Mouse (Mus musculus) natural killer cell, adult 2 months (primary cell): ENCODE results near the gene Sphk1.

Experiments
- DNase-seq, 2 experiments: peaks; one replicate each; pipeline ENCODE4 v3.0.0; 2022; ENCODE audit warnings: low spot score in 2 of 2

The Sphk1 gene

DNA sequence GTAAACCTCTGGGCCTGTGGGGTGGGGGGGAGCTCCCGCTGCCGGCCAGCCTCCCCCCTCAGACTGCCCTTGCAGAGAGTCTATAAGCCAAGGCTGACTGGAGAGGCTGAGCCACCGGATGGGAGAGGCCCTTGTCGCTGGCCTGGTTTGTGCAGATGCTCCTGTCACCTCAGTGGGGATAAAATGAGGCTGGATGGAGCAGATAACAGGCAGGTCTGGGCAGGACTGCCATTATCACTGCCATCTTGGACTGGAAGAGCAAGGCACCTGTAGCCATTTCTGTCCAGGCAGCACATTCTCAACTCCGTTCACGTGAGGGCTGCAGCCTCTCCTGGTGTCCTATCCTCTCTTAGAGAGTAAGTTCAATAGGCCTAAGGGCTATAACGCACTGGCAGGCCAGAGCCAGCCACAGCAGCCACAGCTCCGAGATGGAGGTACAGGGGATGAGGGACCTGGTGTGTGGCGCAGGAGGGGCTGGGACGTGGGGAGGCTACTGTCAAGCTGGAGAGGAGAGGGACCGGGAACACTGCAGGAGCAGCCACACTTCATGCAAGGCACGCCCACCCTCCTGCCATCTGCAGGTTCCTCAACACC, 7.5 kb downstream of the Sphk1 start:
- DNase-seq, result no peak

DNA sequence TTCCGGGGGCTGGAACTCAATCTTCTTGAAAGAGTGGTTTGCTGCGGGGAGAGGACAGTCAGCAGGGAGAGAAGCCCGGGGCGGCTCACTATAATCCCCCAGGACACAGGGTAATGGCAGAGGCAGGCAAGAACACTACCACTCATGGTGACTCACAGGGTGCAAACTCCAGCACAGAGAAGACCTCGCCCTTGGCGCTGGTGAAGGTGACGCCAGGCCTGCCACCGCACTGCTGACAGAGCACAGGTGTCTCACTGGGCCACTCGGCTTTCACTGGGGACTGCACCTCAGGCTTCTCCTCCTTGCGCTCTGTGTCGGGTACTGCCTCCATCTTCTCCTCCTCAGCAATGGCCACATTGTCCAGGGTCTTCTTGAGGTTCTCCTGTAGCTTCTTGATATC, 10.5 kb downstream of the Sphk1 start:
- DNase-seq, result no peak

DNA sequence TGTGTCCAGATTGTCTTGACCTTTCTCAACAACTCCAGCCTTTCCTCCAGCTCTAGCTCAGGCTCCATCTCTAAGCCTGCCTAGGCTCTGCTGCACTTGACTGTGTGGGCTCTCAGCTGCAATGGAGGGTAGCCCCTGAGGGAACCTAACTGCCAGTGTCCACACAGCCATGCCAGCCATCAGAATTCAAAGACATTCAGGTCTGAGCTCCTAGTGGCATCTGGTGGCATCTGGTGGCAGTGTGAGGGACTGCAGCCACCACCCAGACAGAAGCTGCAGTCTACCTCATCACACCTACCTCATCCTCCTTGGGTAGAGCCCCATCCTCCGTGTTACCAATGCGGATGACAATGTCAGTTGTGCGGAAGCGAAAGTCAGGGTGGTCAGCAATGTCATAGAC, 12.4 kb downstream of the Sphk1 start:
- peak in 1 of 2 experiments; percentile 16 for DNase-seq

DNA sequence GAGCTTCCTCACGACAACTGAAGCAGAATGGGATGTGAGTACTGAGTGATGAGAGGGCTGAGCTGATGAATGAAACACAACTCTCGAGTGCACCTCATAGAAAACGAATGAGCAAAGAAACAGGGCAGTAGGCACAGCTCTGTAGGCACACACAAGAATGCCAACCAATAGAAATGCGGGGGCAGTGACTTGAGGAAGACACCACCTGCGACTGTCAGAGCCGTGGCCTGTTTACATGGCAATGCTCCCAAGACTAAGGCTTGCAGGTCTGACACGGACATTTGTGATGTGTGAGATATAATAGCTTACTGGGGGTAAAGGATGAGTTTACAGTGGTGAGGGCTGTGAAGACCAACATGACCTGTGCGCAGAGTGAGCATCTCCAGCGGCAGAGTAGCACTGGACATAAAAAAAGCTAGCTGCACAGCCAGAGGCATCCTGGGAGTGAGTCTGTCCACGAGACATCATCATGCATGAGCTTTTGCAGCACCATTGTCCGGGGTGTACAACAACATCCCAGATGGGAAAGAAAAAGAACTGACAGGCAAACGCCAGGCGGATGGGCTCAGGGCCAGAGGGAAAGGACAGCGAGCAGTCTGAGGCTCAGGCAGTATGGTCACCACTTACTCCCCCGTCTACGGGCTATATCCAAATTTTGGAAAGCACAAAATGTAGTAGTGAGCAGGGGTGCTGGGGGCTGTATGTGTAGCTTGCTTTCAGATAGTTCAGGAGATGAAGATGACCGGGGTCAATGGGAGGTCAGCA, 16.8 kb downstream of the Sphk1 start:
- no peak for DNase-seq

DNA sequence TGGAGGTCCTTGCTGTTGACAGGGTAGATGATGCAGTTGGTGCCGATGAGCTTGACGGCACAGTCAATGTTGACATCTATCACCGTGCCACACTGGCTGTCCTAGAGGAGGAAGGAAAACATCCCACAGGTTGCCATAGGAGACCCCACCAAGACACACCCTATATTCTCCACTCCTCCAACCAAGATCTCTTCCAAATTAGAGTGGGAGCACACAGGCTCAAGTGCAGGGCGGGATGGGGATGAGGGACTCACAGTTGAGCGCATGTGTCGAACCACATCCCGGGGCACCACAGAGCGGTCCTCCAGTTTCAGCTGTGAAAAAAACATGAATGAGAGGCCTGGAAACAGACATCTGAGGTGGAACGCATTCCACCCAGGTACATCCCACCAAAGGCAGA, 18.1 kb downstream of the Sphk1 start:
- no peak for DNase-seq

DNA sequence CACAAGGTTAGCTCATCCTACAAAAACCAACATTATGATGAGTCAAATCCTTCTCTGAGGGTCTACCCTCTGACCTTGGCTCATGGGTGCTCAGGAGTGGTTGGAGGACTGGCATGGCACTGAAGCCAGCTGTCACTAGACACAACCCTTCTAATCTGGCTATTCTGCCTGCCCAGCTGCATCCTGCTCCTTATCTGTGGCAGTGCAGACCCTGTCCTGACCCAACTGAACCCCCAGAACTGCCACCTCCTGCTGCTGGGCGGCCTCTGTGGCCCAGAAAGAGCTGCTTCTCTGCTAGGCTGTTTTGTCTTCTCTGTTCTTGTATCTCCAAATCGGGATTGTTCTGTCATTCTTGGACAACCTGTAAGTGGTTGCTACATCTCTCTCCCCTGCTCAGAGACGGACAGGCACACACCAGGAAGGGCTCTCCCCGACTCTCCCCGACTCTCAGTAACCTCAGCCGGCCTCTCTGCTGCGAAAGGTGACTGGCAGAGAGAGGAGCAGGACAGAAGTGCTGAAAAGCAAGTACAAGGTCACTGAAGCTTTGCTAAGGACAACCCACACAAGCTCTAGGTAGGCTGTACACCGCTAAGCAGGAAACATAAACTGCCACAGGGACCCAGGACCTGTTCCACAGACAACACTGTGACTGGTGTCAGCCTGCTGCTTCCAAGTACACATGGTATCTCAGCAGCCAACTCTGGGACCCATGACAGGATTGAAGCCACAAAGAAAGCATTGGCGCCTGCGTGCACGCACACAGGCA, 18.7 kb downstream of the Sphk1 start:
- no peak for DNase-seq

DNA sequence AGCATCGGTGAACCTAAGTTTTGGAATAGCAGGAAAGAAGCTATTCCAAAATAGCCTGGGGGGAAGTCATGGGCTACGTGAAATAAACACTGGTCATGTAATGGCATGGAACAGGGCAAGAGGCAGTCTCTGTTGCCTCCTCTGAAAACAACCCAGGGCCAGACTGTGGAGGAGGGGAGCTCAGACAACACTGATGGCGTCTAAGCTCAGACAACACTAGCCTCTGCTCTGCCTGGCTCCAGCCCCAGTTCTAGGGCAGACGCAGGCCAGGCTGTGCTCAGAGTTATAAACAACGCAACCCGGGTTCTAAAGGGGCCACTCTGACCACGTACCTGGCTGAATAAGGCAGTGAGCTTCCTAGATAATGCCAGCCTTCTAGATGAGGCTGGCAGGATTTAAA, 20.0 kb downstream of the Sphk1 start:
- DNase-seq, result no peak

DNA sequence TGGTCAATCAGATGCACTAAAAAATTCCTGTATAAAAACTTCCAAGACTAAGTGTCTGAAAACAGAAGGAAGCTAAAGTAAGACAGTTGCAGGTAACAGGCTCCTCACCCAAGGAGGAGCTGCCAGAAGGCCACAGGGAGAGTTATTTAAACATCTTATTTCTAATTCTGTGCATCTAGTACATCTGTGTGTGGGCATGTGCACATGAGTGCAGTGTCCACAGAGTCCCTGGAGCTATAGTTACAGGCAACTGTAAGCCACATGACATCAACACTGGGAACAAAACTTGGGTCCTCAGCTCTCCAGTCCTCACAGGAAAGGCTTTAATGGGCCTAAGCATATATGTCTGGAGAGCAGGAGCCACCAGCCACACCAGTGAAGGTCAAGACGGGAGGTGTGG, 21.5 kb downstream of the Sphk1 start:
- DNase-seq, result no peak

DNA sequence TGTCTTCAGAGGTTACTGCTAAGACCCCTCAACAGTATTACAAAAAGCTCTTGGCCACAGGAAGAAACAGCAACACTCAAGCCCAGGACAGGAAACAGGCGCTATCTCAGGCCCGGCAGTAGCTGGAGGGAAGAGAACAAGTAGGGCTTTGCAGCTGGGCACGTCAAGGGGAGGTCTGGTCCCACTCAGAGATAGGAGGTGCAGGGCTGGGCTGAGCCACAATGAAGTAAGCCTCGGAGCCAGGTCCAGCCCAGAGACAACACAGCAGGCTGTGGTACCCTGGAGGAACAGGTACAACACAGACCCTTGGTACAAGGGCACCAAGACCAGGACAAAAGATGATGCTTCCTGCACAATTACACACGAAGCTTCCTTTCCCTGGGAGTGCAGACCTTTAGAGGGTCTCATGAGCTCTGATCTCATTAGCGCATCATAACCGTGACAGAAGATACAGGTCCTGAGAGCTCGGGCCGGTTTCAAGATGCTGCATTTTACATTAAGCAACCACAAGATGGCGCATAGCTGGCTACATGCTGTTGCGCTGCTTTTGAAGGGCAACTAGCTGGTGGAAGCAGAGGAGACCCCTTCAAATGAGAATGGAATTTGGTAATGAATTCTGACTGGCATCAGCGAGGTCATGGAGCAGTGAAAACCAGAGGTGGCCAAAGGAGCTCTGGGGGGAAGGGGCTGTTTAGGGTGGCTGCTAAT, 23.6 kb downstream of the Sphk1 start:
- DNase-seq, result peak in 1 of 2 experiments; percentile 38

DNA sequence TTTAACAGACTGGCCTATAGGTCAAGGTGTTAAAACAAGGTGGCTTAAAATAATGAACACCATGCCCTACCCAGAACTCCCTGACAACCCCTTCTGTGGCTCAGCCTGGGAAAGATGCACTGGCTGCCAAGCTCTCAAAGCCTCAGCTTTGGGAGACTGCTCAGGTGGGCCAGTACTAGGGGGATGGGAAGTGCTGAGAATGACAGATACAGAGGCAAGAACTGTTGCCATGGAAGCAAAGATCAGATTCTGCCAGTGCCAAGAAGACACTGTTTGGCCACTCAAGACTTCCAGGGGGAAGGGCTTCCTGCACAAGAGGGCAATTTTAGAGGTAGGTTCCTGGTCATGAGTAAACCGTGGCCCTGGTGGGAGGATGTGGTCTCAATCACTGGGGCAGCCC, 24.8 kb downstream of the Sphk1 start:
- no peak for DNase-seq

DNA sequence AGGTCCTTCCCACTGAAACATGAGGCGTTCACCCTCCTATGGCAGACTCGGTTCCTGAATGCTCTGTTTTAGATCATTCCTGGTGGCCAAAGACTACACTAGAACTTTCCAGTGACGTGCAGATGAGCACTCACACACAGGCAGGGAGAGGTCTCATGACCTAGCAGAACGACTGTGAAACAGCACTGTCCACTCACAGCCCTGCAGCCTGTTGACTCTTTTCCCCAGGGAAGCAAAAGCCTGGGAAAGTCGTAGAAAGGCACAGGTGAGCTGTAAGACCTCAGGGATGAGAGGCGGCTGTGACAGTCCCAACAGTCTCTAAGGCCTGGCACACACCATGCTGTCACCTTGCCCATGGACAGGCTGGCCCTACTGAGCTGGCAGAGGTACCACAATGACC, 25.6 kb downstream of the Sphk1 start:
- no peak for DNase-seq

DNA sequence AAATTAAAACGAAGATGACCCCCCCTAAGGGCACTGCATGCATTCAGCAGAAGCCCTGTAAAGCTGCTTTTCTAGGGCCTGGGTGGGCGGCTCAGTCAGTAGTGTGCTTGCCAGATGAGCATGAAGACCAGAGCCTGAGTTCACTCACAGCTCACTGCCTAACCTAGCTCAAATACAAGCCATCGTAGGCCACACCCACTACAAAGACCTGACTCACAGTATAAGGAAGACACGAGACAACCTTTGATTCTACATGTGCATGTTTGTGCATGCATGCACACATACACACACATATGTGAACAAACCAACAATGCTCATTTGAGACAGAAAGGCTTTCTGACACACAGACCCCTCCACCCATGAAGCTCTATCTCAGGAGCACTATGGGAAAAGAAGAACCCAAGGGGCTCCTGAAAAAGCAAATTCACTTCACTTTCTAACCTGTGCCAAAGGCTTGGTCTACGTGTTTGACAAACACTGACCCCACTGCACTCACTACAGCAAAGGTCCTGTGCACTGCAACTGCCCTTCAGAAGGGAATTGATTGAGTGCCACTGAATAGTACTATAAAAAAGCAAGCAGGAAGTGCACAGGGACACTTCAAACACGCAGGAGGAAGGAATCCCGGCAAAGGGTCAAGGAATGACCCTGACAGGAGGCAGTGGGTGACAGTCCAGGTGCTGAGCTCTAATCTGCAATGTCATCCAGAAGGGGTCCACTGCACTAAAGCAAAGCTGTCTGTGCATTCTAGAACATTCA, 34.7 kb downstream of the Sphk1 start:
- no peak for DNase-seq

DNA sequence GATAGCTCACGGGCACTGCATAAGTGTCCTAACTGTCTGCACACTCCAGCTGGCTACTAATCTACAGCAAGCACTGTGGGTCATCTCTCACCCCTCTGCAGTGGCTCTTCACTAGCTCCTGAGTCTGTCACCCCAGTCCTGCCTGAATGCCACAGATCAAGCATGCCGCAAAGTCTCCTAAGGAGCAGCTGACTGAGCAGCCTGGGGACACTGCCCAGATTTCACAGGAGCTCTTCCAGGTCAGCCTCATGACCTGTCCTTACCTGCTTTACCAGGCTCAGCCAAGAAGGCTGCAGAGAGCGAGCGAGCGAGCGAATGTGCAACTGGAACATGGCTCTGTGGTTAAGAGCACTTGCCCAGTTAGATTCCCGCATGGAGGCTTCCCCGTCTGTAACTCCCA, 36.8 kb downstream of the Sphk1 start:
- DNase-seq, result no peak

DNA sequence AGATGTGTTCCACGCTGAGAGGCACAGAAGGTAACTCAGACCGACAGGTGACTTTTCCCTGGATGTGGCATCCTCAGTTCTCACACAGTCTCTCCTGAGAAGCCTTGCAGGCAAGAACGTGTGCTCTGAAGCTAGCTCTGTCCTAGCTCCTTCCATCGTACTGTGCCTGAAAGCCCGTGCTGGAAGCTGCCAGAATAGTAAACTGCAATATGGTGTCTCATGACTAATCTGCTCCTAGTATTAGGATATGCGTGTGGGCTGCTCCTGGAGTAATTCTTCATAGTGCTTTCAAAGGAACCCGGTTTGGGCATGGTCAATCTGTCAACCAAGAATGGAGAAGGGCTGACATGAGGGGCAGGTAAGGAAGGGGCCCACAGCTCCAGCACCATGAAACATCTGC, 40.1 kb downstream of the Sphk1 start:
- DNase-seq, result no peak

DNA sequence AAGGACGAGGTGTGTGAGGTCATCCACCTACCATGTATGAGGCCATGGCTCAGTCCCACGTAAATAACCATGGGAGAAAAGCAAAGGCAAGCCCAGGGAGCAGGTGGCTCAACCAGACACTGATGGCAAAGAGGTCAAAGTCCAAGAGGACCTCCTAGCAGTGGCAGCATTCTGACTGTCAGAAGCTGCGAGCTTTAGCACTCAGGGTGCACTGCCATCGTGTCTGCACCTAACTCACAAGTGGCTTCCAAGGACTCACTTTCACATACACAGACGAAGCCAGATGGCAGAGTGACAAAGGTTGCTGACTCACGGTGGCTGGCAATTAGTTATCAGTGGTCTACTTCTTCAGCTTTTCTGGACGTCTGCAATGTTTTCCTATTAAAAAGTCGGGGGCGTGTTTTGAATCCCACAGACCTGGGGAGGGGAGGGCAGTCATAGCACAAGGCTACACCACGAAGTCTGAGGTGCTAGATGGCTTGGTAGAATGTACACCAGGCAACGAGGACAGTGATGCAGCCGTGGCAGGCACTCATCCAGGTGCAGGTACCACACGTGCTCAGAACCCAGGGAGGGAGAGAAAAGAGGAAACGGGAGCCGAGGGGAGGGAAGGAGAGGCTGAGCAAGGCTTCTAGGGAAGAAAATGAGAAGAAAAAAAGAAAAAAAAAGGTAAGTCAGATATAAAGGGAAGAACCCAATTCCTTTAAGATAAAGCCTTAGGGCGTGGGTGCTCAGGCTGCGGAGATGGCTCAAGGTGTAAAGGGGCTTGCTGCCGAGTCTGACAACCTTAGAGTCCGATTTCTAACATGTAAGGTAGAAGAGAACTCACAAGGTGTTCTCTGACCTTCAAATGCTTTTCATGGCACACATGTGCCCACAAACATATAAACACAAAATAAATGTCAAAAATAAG, 41.3 kb downstream of the Sphk1 start:
- no peak for DNase-seq

DNA sequence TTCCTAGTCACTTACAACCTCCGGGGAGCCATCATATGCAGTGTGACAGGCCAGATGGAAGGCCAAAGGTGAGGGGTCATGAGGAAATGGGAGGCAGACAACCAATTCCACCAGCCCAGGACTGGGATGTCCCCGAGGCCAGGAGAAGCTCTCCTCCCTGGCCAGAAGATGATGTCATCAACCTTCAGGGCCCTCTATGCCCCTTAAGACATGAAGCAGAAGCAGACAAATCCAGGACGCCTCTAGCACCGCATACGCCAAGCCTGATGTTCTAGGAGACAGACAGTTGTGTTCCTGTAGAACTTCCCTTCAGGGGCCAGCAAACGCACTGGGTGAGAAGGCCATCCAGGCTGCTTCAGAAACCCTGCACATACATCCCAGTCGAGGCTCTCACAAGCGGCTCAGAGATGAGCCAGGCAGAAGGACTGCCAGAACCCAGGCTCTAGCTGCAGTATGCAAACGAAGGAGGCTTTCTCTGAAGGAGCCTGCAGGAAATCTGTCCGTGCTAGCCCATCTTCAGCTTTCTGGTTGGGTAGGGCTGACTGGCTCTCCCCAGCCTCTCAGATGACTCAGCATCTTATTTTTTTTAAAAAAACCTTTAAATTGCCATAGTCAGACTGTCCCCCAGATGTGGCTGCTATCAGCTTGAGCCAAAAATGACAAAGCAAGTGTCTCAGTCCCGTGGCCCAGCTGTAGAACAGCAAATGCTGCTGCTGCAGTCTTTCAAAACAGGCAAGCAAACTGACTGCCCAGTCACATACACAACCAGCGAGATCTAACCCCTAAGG, 42.2 kb downstream of the Sphk1 start:
- DNase-seq, result no peak

DNA sequence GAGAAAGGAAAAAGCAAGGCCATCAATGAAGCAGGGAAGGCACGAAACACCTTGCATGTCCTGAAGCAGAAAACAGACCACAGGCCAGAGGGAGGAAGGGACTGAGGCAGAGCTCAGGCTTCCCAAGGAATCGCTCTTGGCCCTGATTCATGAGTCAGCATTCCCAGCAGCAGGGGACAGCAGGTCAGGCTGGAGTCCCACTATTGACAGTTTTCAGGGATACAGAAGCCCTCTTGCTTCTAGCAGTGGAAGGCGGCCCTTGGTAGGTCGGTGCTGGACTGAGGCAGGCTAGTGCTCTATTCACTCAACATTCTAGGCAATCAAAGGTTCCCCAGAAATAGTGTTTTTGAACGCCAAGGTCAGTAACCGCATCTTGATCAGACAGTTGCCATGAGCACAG, 43.8 kb downstream of the Sphk1 start:
- no peak for DNase-seq

DNA sequence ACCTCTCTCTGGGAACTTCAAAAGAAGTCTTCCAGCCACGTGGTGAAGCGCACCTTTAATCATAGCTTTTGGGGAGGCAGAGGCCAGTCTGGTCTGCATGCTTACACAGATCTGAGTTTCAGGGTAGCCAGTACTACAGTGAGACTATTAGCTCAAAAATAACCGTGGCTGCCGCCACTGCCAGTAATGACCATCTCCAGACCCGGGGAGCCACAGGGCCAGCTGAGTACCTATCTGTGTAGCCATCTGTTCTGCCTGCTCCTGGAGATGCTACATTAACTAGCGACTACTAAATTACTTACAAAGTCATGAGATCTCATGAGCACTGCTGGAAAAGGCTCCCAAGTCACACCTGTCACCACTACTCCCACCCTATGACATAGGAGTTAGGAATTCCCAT, 44.3 kb downstream of the Sphk1 start:
- DNase-seq, result no peak

DNA sequence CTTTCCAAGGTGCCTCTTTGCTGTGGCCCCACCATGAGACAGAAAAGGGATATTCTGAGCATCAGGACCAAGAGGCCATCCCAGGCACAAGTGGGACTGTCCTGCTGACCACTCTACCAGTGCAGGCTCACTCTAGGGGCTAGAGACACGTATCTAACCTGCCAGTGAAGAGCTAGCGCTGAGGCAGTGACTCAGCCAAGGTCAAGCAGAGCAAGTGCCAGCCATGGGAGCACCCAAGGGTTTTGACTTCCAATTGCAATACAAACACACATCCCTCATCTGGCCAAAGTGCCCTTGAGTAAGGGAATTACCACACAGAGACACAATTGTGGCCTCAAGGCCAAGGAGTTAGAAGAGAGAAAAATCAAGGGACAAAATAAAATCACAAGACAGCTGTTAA, 44.7 kb downstream of the Sphk1 start:
- DNase-seq, result no peak

DNA sequence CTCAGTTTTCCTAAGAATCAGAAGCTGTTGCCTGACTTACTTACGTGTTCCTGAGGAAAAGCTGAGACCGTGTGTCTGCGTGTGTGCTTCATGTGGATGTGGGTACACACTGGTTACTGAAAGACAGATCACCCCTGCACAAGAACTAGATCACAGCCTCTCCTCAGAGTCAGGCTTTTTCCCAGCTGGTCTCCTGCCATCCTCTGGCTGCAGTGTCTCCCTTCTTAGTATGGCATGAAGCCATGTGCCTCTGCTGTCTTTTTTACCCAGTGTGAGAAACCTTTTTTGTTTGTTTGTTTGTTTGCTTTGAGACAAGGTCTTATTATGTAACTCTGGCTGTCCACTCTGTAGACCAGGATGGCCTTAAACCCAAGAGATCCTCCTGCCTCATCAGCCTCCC, 48.6 kb downstream of the Sphk1 start:
- DNase-seq, result no peak
